Mouse (Mus musculus): ENCODE measurements around the gene Cntnap5b. TPM values are rescaled to one million over a fixed set of nuclear protein-coding genes. Genes with fewer than 3 reads are reported as not detected.

Gene Cntnap5b
- polyA plus RNA-seq, 1 experiment from 2014 or later, result 4.2 TPM

DNA sequence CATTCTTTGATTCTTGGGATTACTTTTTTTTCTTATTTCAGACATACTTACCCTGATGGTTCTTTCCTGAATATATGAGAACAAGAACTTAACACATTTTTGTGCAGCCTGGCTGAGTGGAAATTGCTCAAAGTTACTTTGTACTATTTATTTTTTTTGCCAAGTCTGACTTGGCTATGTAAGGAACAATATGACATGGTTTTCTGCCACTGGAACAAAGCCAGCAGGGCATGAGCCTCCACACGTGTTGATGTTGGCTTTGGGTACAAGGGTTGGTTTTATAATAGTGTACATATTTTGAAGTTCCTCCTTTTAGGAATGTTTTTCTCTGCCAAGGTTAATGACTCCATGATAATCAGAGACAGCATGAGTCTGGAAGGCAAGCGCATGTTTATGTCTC, 331.8 kb downstream of the Cntnap5b start:
- no peak overlapping the region for H3K4me3 ChIP-seq (ENCODE audit: low read length)
- H3K4me2 ChIP-seq (ENCODE audit: low read length), result no peak overlapping the region
- no peaks in the 10 kb centered on the region for H3K4me1 ChIP-seq (ENCODE audit: control insufficient read depth, insufficient read depth, low read depth, low read length)
- no peaks in the 10 kb centered on the region; the same call in 1 of the 2 replicates for H3K9me3 ChIP-seq (ENCODE audit: control insufficient read depth, low read length)
- H3K27me3 ChIP-seq (replicated peaks; ENCODE audit: control insufficient read depth, insufficient read depth, low read length), result no peaks in the 10 kb centered on the region
- ATAC-seq, result no peak
- H3K9ac ChIP-seq (ENCODE audit: low read depth, low read length), result no peak overlapping the region
- no peak overlapping the region for H3K27ac ChIP-seq (ENCODE audit: low read depth, low read length)
- H3K36me3 ChIP-seq (ENCODE audit: control insufficient read depth, insufficient read depth, low read length), result no peaks in the 10 kb centered on the region
- WGBS, result 73% methylated on average over 2 of the region's 2 CpGs

DNA sequence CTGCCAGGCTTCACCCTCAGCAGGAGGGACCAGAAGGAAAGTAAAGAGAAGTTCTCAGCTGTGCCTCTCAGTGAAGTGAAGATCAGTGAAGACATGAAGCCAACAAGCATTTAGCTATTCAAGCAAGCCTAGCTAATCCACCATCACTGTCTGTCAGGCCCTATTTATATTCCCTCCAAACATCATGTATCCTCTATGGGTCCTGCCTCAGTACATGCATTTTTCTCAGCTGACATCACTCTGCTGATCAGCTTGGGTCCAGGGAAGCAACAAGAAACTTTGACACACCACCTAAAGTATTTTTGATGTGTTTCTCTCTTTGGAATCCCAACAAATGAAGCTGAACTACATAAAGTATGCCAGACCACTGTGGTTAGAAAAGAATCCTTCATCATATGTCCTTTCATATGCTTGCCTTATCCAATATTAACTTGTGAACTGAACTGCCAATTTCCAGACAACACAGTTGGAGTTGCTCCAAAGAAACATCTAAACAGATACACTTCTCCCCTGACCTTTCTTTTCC, 349.9 kb downstream of the Cntnap5b start:
- H3K36me3 ChIP-seq (ENCODE audit: control insufficient read depth, insufficient read depth, low read length), result no peaks in the 10 kb centered on the region
- no peak for ATAC-seq
- no peak overlapping the region for H3K4me2 ChIP-seq (ENCODE audit: low read length)
- H3K4me3 ChIP-seq (ENCODE audit: low read length), result no peak overlapping the region
- H3K4me1 ChIP-seq (ENCODE audit: control insufficient read depth, insufficient read depth, low read depth, low read length), result no peaks in the 10 kb centered on the region
- no peaks in the 10 kb centered on the region for H3K27me3 ChIP-seq (replicated peaks; ENCODE audit: control insufficient read depth, insufficient read depth, low read length)
- H3K27ac ChIP-seq (ENCODE audit: low read depth, low read length), result no peak overlapping the region
- H3K9me3 ChIP-seq (ENCODE audit: control insufficient read depth, low read length), result no peaks in the 10 kb centered on the region
- H3K9ac ChIP-seq (ENCODE audit: low read depth, low read length), result no peak overlapping the region

DNA sequence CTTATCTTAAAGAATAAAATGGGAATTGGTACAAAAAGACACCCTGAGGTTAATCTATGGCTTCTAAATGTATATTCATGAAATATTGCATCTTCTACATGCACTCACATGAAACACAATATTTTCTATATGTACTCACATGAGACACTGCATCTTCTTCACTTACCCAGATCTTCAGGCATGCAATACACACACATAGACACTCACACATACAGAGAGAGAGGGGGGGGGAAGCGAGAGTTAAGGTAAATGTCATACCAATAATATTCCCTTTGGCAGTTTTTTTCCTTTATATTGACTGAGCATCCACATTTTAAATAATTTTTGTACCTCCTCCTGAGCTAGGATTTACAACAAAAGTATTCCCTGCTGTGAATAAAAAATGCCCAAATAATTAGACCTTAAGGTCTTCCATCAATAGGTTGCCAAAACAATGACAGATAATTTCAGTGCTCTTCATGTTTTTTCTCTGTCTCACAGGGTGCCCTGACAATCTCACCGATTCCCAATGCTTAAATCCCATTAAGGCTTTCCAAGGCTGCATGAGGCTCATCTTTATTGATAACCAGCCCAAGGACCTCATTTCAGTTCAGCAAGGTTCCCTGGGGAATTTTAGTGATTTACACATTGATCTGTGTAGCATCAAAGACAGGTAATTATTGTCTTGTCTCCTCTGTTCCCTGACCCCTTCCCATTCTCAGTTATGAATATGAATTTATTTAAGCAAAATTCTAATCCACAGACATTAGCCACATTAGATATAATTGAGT, 391.2 kb downstream of the Cntnap5b start:
- Histone ChIP-seq H3K9me3 (ENCODE audit: control insufficient read depth, low read length) (no peaks in the 10 kb centered on the region), H3K4me2 (ENCODE audit: low read length) (no peak overlapping the region), H3K9ac (ENCODE audit: low read depth, low read length) (no peak overlapping the region), H3K4me3 (ENCODE audit: low read length) (no peak overlapping the region), H3K27me3 (replicated peaks; ENCODE audit: control insufficient read depth, insufficient read depth, low read length) (no peaks in the 10 kb centered on the region), H3K27ac (ENCODE audit: low read depth, low read length) (no peak overlapping the region), H3K4me1 (ENCODE audit: control insufficient read depth, insufficient read depth, low read depth, low read length) (no peaks in the 10 kb centered on the region), H3K36me3 (ENCODE audit: control insufficient read depth, insufficient read depth, low read length) (no peaks in the 10 kb centered on the region)
- 65% methylated on average over 2 of the region's 2 CpGs for WGBS
- no peak for ATAC-seq

DNA sequence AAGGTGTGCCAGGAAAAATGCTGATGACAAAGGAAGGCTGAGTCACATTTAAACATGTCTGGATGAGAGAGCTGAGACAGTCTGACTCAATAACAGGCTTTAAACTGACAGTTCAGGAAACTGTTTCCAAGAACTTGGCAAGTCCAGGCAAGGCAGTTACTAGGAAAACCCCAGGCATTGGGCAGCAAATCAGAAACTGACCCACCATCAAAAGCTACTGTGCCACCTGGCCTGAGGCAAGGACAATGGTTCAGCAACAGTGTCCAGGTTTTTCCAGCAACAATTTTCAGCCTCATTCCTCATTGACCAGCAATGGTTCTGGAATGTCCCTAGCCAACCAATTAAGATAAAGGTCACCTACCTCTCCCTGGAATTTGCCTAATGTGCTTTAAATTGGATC, 399.0 kb downstream of the Cntnap5b start:
- Histone ChIP-seq H3K4me1 (ENCODE audit: control insufficient read depth, insufficient read depth, low read depth, low read length) (no peaks in the 10 kb centered on the region), H3K4me2 (ENCODE audit: low read length) (no peak overlapping the region), H3K27me3 (replicated peaks; ENCODE audit: control insufficient read depth, insufficient read depth, low read length) (no peaks in the 10 kb centered on the region), H3K9me3 (ENCODE audit: control insufficient read depth, low read length) (no peaks in the 10 kb centered on the region), H3K36me3 (ENCODE audit: control insufficient read depth, insufficient read depth, low read length) (no peaks in the 10 kb centered on the region), H3K4me3 (ENCODE audit: low read length) (no peak overlapping the region), H3K27ac (ENCODE audit: low read depth, low read length) (no peak overlapping the region), H3K9ac (ENCODE audit: low read depth, low read length) (no peak overlapping the region)
- no peak for ATAC-seq

- H3K4me2 ChIP-seq (ENCODE audit: low read length), result no peak overlapping the region
- 86% methylated on average over 5 of the region's 5 CpGs for WGBS
Observed at GRCm38 (mm10) chr1:100180050-100180449, 407.5 kb downstream of the Cntnap5b start.

GRCm38 (mm10) chr1:100231980-100232608, 459.5 kb downstream of the Cntnap5b start:
- no peaks in the 10 kb centered on the region for H3K9me3 ChIP-seq (ENCODE audit: control insufficient read depth, low read length)
- H3K4me3 ChIP-seq (ENCODE audit: low read length), result no peak overlapping the region
- ATAC-seq, result peak; percentile 88
- H3K4me2 ChIP-seq (ENCODE audit: low read length), result no peak overlapping the region
- H3K27me3 ChIP-seq (replicated peaks; ENCODE audit: control insufficient read depth, insufficient read depth, low read length), result no peaks in the 10 kb centered on the region
- no peaks in the 10 kb centered on the region for H3K36me3 ChIP-seq (ENCODE audit: control insufficient read depth, insufficient read depth, low read length)
- H3K9ac ChIP-seq (ENCODE audit: low read depth, low read length), result no peak overlapping the region
- 10% methylated on average over 5 of the region's 6 CpGs for WGBS
- H3K4me1 ChIP-seq (ENCODE audit: control insufficient read depth, insufficient read depth, low read depth, low read length), result no peaks in the 10 kb centered on the region
- H3K27ac ChIP-seq (ENCODE audit: low read depth, low read length), result no peak overlapping the region

More at GRCm38 (mm10) chr1:100180050-100180449, 407.5 kb downstream of the Cntnap5b start:
- Histone ChIP-seq H3K27me3 (replicated peaks; ENCODE audit: control insufficient read depth, insufficient read depth, low read length) (no peaks in the 10 kb centered on the region), H3K4me1 (ENCODE audit: control insufficient read depth, insufficient read depth, low read depth, low read length) (no peaks in the 10 kb centered on the region), H3K27ac (ENCODE audit: low read depth, low read length) (no peak overlapping the region), H3K9me3 (ENCODE audit: control insufficient read depth, low read length) (no peaks in the 10 kb centered on the region), H3K36me3 (ENCODE audit: control insufficient read depth, insufficient read depth, low read length) (no peaks in the 10 kb centered on the region), H3K9ac (ENCODE audit: low read depth, low read length) (no peak overlapping the region), H3K4me3 (ENCODE audit: low read length) (no peak overlapping the region)
- ATAC-seq, result peak; percentile 99

DNA sequence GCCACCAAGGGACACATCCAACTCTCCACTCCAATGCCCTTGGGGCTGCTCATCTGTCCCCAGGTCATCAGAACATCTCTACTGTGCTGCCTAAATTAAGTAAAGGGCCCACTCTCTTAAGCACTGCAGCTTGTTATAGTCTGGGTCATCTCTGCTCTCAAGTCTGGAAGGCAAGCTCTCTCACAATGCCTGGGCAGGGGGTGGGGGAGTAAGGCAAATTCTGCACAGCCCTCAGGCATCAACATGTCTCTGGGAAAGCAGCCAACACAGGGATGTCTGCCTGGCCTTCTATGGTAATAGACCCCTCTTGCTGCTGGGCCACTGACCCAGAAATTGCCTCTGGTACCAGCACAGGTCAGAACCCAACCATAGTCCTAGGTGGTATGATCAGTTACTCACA, 479.4 kb downstream of the Cntnap5b start:
- no peak overlapping the region for H3K4me3 ChIP-seq (ENCODE audit: low read length)
- H3K4me2 ChIP-seq (ENCODE audit: low read length), result no peak overlapping the region
- no peaks in the 10 kb centered on the region for H3K36me3 ChIP-seq (ENCODE audit: control insufficient read depth, insufficient read depth, low read length)
- H3K9ac ChIP-seq (ENCODE audit: low read depth, low read length), result no peak overlapping the region
- no peaks in the 10 kb centered on the region for H3K27me3 ChIP-seq (replicated peaks; ENCODE audit: control insufficient read depth, insufficient read depth, low read length)
- H3K9me3 ChIP-seq (ENCODE audit: control insufficient read depth, low read length), result no peaks in the 10 kb centered on the region
- no peak overlapping the region for H3K27ac ChIP-seq (ENCODE audit: low read depth, low read length)
- no peaks in the 10 kb centered on the region for H3K4me1 ChIP-seq (ENCODE audit: control insufficient read depth, insufficient read depth, low read depth, low read length)
- ATAC-seq, result no peak

DNA sequence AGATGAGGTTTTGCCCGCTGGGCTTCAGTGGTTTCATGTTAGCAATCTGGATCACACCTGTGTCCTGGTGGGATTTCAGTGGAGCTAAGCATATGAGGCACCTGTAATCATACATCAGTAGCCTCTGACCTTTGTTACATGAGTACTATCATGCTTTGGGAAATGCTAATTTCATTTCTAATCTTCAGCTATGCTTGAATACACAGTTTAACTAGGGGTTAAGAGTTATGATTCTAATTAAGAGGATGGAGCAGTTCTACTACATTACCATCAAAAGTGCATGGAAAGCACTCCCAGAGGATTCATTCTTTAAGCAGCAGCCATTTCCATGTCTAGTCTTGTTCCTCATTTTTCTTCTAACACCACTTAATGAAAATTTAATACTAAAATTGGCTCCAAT, 538.1 kb downstream of the Cntnap5b start:
- peak; percentile 61; the same call in 1 of the 2 replicates for ATAC-seq
- H3K9ac ChIP-seq (ENCODE audit: low read depth, low read length), result no peak overlapping the region
- H3K27ac ChIP-seq (ENCODE audit: low read depth, low read length), result no peak overlapping the region
- no peaks in the 10 kb centered on the region for H3K9me3 ChIP-seq (ENCODE audit: control insufficient read depth, low read length)
- H3K4me3 ChIP-seq (ENCODE audit: low read length), result no peak overlapping the region
- 76% methylated on average over 1 of the region's 1 CpGs for WGBS
- no peaks in the 10 kb centered on the region for H3K27me3 ChIP-seq (replicated peaks; ENCODE audit: control insufficient read depth, insufficient read depth, low read length)
- H3K36me3 ChIP-seq (ENCODE audit: control insufficient read depth, insufficient read depth, low read length), result no peaks in the 10 kb centered on the region
- no peaks in the 10 kb centered on the region for H3K4me1 ChIP-seq (ENCODE audit: control insufficient read depth, insufficient read depth, low read depth, low read length)
- H3K4me2 ChIP-seq (ENCODE audit: low read length), result no peak overlapping the region

GRCm38 (mm10) chr1:100331066-100331465, 558.5 kb downstream of the Cntnap5b start:
- no peaks in the 10 kb centered on the region for H3K27me3 ChIP-seq (replicated peaks; ENCODE audit: control insufficient read depth, insufficient read depth, low read length)
- no peak overlapping the region for H3K9ac ChIP-seq (ENCODE audit: low read depth, low read length)
- H3K4me1 ChIP-seq (ENCODE audit: control insufficient read depth, insufficient read depth, low read depth, low read length), result no peaks in the 10 kb centered on the region
- no peak overlapping the region for H3K27ac ChIP-seq (ENCODE audit: low read depth, low read length)
- ATAC-seq, result no peak
- no peak overlapping the region for H3K4me3 ChIP-seq (ENCODE audit: low read length)
- no peaks in the 10 kb centered on the region for H3K36me3 ChIP-seq (ENCODE audit: control insufficient read depth, insufficient read depth, low read length)
- no peaks in the 10 kb centered on the region for H3K9me3 ChIP-seq (ENCODE audit: control insufficient read depth, low read length)
- 94% methylated on average over 3 of the region's 3 CpGs for WGBS
- H3K4me2 ChIP-seq (ENCODE audit: low read length), result no peak overlapping the region

Data from hindbrain, embryonic 16.5 days (tissue).